Mouse (Mus musculus) natural killer cell, adult 2 months (primary cell): ENCODE data around the gene Zfp965.
"Not testable (repeated sequence)": the region's sequence is repeated elsewhere in the genome, so short reads cannot be mapped to it uniquely, and the experiment has no call there.

Experiments used
- DNase-seq, 2 experiments: peaks; one replicate each; pipeline ENCODE4 v3.0.0; 2022; ENCODE audit warnings: low spot score in 2 of 2

Zfp965 gene

GRCm38 (mm10) chr2:175469685-175470084, at the start of gene Zfp965:
Gene Zfp965, plus strand, starts transcription at chr2:175469985.
- DNase-seq, result not testable (repeated sequence)

GRCm38 (mm10) chr2:175435707-175436106, 34.1 kb upstream of the Zfp965 start, which contains the start of gene Gm4724:
Gene Gm4724, minus strand, starts transcription at chr2:175435807.
- not testable (repeated sequence) for DNase-seq
